Mouse (Mus musculus): ENCODE measurements around the gene Fgfr2.

DNA sequence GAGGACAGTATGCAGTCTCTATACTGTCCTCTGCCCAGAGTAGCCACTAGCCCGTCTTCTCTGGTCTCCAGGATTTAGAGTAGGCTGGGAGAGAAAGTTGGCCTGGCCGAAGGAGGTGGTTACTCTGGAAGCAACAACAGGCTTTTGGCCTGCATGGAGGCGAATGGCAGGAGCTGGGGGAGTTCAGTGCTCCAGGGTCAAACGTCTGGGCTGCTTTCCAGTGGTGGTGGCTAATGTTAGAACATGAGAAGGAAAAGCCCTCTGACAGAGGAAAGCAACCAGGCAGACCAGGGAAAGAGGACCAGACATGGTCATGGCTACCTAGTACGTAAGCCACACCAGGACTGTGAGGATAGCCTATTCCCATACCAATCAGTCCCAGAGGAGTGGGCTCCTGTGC is 347.8 kb downstream of the Fgfr2 start:
- no peak for TF ChIP-seq CTCF (IDR thresholded peaks at IDR 0.05)
- TF ChIP-seq EP300 (IDR thresholded peaks at IDR 0.05), result no peak
